Mouse (Mus musculus): ENCODE measurements around the gene Myo18a.

The Myo18a gene

DNA sequence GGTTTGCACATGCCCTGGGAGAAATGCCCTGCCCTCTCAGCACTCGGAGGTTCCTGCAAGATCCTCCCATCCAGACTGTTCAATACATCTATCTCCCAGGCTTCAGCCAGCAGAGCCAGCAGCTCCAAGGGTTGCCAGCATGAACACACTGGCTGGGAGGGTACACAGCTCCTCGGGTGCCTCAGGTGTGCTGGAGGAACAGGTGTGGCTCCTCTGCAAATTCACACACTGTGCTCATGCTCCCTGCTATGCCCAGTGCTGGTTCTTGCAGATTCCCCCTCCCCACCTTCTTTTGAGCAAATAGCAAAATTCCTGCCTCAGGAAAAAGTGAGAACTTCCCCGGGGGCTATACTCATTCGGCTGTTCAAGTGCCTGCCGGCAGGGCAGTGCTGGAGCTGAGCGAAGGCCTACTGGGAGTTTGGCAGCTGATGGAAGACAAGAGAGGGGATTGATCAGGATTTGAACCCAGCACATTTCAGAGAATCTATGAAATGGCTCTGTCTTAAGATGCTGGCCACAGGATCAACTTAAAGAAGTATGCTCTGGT lies 111.7 kb downstream of the Myo18a start:
- no peak for DNase-seq

- no peak for DNase-seq
Observed at GRCm38 (mm10) chr11:77875269-77875668, 112.2 kb downstream of the Myo18a start.

- DNase-seq, result peak; percentile 60 to 69
Observed at GRCm38 (mm10) chr11:77875847-77876759, 113.1 kb downstream of the Myo18a start.

DNA sequence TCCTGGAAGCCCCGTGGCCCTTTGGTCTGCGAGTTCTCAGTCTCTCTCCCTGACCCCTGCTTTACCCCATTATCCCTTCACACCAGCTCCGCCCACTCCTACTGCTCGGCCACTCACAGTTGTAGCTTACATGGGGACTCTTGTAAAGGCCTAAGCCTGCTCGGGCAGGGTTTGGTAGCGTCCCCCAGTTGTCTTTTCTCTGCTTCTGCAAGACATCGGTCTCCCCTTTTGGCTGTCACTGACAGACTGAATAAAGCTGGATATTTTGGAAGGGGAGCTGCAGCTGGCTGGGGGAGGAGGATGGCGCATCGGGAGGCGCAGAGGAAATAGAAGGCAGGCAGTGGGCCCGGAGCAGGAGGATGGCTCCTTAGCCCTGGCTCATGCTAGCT lies 113.7 kb downstream of the Myo18a start:
- DNase-seq, result no peak

DNA sequence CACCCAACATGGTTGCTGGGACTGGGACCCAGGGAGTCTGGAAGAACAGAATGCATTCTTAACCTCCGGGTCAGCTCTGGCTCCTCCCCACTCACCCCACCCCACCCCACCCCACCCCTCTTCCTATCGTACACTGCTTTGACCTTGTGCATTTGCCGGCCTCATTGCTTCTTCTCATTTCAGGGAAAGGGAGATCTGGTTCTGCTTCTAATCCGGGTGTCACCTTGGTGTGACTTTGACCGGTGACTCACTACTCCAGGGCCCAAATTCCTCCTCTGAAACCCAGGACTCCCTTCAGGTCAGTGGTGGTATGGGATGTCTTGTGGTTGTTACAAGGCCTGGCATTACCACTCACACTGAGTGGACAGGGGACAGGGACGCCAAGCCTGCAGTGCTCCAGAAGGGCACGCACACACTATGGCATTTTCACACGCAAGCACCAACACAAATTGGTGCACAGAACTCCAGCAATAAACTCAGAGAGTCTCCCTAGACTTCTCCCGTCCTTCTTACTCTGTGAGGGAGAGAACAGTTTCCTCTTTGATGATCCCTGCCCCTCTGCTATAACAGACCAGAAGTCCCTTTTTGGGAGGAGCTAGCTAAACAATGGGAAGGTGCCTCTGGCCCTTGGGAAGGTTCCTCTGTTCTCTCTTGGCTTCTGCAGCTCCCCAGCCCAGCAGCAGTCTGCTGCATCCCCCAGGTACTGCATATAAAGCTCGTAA lies 121.6 kb downstream of the Myo18a start:
- DNase-seq, result no peak

- no peak for DNase-seq
Observed at GRCm38 (mm10) chr11:77885246-77885575, 122.2 kb downstream of the Myo18a start.

DNA sequence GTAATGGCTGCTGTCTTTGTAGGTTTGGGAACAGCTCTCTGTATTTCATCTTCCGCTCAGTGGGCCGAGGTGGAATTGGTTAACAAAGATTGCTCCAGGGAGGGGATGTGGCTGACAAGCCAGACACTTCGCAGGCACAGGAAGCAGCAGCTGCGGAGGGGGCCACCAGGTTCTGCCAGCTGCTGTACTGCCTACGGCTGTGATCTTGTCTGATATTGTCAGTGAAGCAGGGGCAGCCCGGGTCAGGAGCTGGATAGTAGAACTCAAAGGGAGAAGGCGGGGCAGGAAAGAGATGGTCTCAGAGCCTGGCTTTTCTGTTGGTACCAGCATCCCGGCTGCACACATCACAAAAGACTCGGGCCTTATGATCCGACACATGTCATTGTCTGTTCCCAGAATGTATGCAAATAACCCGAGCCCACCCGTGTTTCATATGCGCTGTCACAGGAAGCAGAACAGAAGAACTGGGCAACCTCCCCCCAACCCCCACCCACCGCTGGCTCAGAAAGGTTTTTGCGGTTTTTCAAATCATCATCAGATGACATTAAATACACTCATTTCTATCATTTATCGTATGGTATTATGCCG lies 124.4 kb downstream of the Myo18a start:
- DNase-seq, result peak in 1 of 2 experiments; percentile 5

DNA sequence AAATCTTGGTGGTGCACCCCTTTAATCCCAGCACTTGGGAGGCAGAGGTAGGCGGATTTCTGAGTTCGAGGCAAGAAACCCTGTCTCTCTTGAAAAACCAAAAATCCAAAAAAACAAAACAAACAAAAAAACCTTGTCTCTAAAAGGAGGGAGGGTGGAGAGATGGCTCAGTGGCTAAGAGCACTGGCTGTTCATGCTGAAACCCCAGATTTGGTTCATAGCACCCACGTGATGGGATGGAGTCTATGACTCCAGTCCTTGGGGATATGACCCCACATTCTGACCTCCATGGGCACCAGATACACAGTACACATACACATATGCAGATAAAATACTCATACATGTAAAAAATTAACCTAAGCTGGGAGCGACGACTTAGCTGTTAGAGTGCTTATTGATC lies 125.8 kb downstream of the Myo18a start:
- no peak for DNase-seq

GRCm38 (mm10) chr11:77889484-77889883 lies 126.4 kb downstream of the Myo18a start:
- DNase-seq, result no peak

DNA sequence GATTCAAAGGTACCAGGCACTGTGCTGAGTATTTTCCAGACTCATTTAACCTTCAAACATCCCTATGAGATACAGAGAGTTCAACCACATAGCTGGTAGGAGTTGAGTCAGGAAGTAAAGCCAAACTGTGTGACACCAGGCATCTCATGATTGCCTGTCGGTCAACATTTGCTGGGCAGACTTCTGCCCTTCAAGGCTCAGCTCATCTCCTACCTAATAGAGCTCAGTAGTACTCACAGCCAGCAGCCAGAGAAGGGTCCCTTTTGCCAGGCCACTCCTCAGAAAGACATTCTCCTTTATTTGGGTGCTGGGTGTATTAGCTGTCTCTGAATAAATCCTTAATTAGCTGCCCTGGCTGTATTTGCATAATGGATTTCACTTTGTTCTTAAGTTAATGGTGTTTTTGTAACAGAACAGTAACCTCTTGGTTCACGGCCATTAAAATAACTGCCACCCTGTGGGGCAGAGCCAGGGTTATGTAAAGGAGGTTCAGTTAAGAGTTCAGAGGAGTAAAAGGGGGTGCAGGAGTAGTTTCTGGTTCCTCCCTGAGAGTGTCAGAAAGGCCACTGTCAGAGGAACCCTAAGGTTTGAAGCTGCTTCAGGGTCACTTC lies 127.7 kb downstream of the Myo18a start:
- DNase-seq, result no peak

DNA sequence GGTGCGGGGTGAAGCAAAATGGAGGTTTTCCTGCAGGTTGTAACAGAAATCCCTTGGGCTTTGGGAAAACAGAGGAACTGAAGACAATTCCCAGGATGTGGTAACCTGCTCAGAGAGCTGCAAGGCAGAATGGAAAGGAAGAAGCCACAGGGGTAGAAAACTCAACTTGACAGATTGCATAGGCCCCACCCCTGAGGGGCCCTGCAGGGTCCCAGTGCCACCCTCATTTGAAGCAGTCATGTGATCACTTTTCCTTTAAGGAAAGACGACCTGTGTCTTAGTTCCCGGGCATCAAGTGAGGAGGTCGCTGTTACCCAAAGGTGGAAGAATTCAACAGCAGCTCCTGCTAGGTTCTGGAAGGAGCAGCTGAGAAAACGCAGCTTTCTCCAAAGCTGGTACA lies 129.8 kb downstream of the Myo18a start:
- DNase-seq, result no peak

DNA sequence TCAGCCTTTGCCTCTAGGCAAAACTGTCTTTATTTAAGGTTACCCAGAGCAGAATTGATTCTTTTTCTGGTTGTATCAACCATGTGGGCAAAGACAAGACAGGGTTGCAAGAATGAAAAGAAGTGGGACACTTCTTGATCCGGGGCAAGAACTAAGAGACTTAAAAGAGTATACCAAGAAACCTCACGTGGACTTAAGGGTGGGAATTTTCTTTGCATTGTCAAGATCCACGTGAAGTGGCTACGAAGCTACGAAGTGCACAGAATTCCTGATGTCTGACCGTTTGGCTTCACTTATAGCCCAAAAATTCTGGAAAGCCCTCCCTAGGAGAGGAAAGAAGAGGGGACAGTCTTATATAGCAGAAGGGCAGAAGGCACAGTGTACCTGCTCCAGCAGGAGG lies 130.2 kb downstream of the Myo18a start:
- DNase-seq, result no peak

GRCm38 (mm10) chr11:77893787-77894718 lies 131.0 kb downstream of the Myo18a start, which contains the start of gene Pipox:
Gene Pipox (minus strand): TSS chr11:77894096.
- peak; percentile 86 to 87 for DNase-seq

- no peak for DNase-seq
Observed at GRCm38 (mm10) chr11:77894967-77895366, 131.9 kb downstream of the Myo18a start.

GRCm38 (mm10) chr11:77896011-77896410 lies 133.0 kb downstream of the Myo18a start:
- peak in 1 of 2 experiments; percentile 40 for DNase-seq

- DNase-seq, result no peak
Observed at GRCm38 (mm10) chr11:77896480-77896819, 133.4 kb downstream of the Myo18a start.

DNA sequence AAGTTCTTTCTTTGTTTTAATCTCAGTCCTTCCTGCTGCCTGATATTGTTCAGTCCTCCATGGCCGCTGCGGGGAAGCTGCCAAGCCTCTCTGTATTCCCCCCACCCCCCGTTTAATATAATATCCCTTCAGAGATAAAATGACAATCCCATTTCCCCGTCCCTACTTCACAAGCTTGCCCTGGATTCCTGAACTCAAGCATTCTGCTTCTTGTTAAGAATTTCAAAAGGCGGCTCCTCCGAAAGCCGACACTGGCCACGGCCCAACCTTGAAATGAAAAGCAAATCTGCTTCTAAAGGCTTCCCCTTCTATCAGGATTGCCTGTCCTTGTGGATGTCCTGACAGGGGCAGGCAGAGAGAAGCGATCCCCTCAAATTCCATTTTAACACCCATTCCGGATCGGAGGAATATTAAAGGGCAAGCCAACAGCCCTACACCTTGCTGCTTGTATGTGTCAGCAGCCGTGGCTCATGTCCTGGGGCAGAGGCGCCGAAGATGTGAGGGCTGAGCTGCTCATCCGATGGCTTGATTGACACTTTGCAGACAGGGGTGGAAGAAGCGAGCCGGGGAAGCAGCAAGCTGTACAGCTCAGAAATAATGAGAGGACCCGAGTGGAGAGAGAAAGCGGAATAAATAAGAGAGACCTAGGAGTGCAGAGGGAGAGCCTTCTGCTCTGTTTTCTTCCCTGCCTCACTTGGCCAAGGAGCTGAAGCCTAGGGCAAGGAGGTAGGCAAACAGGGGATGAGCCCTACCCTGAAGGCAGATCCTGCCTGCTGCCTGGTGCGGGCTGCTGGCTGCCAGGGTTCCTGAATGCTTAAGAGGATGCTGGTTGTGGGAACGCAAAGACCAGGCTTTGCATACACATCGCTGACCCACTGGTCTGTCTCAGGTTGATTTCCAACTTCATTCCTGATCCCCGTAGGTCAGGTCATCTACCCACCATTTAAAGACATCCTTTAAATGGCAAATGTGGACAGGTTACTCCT lies 134.1 kb downstream of the Myo18a start:
- DNase-seq, result peak; percentile 33 to 57

DNA sequence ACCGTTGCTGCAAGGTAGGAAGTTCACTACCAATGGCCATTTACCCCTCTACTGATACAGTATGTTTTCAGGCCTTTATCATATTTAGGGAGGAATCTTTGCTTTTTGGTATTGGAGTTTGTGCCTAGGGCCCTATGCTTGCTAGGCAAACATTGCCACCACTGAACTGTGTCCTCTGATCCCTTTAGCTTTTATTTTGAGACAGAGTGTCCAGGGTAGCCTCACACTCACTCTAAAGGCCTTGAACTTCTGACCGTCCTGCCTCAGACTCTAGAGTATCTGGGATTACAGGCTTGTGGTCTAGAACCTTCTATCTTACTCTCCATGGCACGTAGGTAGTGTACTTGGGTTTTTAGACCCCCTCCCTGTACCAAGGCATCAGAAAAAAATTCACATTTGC lies 137.1 kb downstream of the Myo18a start:
- DNase-seq, result no peak

DNA sequence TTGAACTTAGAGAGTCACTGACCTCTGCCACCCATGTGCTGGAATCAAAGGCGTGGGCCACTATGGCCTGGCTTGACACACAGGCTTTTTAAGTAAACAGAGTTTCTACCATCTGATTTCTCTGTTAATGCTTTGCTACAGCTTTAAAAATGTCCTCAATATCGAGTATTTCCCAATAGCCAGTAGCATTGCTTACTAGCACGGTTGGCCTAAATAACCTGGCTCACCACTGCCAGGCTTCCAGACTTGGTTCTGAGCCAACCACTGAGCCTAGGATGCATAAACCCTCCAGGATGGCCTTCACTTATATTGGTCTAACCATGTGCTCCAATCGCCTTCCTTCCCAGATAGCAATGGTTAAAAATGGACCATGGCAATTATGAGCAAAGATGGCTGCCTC lies 137.7 kb downstream of the Myo18a start:
- no peak for DNase-seq

DNA sequence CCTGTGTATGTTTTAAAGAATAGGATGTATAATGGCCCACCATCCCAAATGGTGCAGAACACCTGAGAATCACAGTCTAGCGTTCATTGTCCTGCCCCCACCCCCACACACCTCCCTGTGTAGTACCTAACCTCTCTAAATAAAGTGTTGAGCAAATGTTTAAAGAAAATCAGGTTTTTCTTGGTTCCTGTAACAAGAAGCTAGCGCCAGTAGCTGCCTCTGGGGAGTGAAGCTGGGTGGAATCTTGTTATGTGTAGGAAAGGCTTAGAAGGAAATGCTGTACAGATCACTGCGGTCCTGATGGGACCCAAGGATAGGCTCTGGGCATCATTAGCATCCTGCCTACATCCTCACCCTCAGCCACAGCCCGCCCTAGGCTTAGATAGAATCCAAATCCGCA lies 138.3 kb downstream of the Myo18a start:
- DNase-seq, result no peak
